Mouse (Mus musculus): Measurements from ENCODE around the gene Fam131b. TPM values are rescaled to one million over a fixed set of nuclear protein-coding genes. Genes with fewer than 3 reads are reported as not detected.

The Fam131b gene
- polyA plus RNA-seq (2011; ENCODE audit: insufficient read depth, insufficient read length, low read depth, missing spikeins), result 0.63 and 1.3 TPM in 2 replicates

DNA sequence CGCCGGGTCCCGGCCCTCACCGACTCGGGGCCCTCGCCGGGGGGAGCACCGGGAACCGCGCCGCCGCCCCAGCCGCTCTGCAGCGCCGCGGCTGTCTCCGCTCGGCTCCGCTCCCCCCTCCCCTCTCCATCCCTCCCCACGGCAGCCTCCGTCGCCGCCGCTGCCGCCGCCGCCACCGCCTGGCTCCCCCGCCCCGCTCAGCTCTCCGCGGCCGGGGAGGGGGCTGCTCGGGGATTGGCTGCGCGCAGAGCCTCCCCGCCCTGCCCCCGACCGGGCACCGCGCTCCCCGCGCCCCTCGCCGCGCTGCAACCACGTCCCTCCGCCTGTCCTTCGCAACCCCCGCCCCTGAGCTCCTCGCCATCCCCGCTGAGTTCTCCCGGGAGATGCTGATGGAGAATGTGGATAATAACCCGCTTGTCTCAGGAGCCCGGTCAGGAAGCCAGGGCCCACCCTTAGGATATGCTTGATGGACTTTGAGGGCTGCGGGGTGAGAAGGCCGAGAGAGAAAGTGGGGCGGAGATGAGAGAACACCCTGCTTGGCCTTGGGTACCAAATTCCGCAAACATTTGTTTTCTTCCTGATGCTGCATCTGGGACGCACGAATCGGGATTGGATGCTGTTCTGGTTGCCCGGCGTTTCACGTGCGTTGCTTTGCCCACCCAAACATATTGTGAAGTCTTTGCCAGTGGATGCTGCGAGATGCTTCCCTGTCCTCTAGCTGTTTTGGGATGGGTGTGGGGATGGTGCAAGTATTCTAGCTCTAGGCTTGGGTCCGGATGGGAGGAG, at the start of gene Fam131b:
TSS of gene Fam131b (minus strand) at position 162 of the 786 bp plus-strand sequence.
- H3K36me3 ChIP-seq (ENCODE audit: control insufficient read depth, insufficient read depth, low read length, poor library complexity, severe bottlenecking), result no peaks in the 10 kb centered on the region
- H3K27ac ChIP-seq (ENCODE audit: insufficient read depth, low read length), result no peak within 1 kb of the TSS
- TF ChIP-seq EP300 (IDR thresholded peaks at IDR 0.05; ENCODE audit: insufficient read depth, low read depth, low read length) (no peak), POLR2A (IDR thresholded peaks at IDR 0.05; ENCODE audit: insufficient read depth, low read length) (no peak), CTCF (IDR thresholded peaks at IDR 0.05; ENCODE audit: low read depth, low read length) (no peak)
- H3K9me3 ChIP-seq (replicated peaks; ENCODE audit: control insufficient read depth, insufficient read depth, low read length, poor library complexity, severe bottlenecking), result no peaks in the 10 kb centered on the region
- peaks cover 6% of the 10 kb centered on the region; the same call in 1 of the 2 replicates for H3K27me3 ChIP-seq (ENCODE audit: control insufficient read depth, insufficient read depth, low read length, poor library complexity, severe bottlenecking)
- H3K4me1 ChIP-seq (ENCODE audit: control insufficient read depth, insufficient read depth, low read length), result no peaks in the 10 kb centered on the region
- peak within 1 kb of the TSS; percentile 26 for H3K9ac ChIP-seq (ENCODE audit: low read depth, poor library complexity, severe bottlenecking)
- H3K4me3 ChIP-seq (ENCODE audit: low read depth, low read length), result peak within 1 kb of the TSS; percentile 89

DNA sequence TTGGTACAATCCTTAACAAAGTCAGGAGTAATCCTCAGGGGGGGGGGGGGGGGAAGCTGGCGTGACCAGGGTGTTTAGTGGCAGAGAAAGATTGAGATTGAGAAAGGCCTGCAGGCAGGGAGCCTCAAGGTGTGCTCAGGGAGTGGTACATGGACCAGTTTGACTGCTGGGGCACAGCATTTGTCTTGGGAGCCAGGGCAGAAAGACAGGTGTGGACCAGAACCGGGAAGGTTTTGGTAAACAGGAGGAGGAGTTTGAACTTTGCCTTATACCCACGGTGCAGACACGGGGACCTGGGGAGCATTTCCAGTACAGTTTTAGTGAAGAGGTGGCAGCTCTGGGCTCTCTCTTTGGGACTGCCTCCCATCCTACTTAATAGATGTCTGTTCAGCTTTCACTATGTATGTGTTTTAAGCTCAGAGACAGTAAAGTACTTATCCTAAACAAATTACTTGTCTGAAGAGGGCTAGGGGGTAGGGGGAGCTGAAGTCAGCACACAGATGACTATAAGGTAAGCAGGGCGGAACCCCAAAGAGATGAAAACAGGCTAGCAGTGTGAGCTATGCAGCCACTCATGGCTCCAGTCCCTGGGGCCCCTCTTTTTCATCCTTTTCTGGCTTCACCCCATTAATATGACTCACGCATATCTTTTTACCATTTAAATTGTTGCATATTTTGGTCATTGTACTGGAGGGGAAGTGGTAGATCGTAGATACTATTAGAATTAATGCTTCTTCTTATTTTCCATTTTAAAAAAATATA, 49.4 kb upstream of the Fam131b start:
- no peaks in the 10 kb centered on the region for H3K36me3 ChIP-seq (ENCODE audit: control insufficient read depth, insufficient read depth, low read length, poor library complexity, severe bottlenecking)
- no peaks in the 10 kb centered on the region for H3K9me3 ChIP-seq (replicated peaks; ENCODE audit: control insufficient read depth, insufficient read depth, low read length, poor library complexity, severe bottlenecking)
- H3K27ac ChIP-seq (ENCODE audit: insufficient read depth, low read length), result no peak overlapping the region
- no peaks in the 10 kb centered on the region; the same call in none of the 2 replicates for H3K27me3 ChIP-seq (ENCODE audit: control insufficient read depth, insufficient read depth, low read length, poor library complexity, severe bottlenecking)
- H3K4me1 ChIP-seq (ENCODE audit: control insufficient read depth, insufficient read depth, low read length), result no peaks in the 10 kb centered on the region
- TF ChIP-seq POLR2A (IDR thresholded peaks at IDR 0.05; ENCODE audit: insufficient read depth, low read length) (no peak), CTCF (IDR thresholded peaks at IDR 0.05; ENCODE audit: low read depth, low read length) (no peak), EP300 (IDR thresholded peaks at IDR 0.05; ENCODE audit: insufficient read depth, low read depth, low read length) (no peak)
- H3K9ac ChIP-seq (ENCODE audit: low read depth, poor library complexity, severe bottlenecking), result peak overlapping the region; percentile 53; the same call in 1 of the 2 replicates
- peak overlapping the region; percentile 37 for H3K4me3 ChIP-seq (ENCODE audit: low read depth, low read length)

DNA sequence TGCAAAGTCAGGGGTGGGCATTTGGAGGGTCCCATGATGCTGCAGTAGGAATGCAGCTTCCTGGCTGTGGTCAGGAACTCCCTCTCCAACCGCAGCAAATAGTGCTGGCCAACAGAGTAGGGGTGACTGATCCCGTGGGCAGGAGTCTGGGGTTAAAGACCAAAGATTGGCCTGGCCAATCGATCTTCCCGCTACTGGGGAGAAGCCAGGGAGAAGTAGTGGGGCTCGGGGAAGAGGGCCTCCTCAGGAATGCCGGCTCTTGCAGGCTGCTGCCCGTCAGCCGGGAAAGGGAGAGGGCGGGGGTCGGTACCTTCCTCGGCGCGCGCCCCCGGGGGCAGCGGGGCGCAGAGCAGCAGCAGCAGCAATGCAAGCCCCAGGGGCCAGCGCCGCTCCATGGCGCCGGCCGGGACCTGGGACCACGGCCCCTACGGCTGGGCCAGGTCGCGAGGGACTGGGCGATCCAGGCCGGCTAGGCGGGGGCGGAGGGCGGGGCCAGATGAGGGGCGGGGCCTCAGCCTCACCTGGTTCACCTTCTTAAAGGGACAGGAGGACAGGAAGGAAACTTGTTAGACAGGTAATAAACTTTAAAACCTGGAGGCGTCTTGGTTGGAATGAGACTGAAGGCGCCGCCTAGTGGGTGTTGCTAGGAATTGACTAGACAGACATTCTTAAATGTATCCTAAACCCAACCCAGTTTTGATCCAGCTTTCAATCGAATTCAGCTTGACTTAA, 48.5 kb upstream of the Fam131b start, which contains the start of gene Epha1:
TSS of gene Epha1 (minus strand) at position 453 of the 732 bp plus-strand sequence.
- Histone ChIP-seq H3K9ac (ENCODE audit: low read depth, poor library complexity, severe bottlenecking) (peak within 1 kb of the TSS; percentile 65), H3K27ac (ENCODE audit: insufficient read depth, low read length) (no peak within 1 kb of the TSS), H3K4me1 (ENCODE audit: control insufficient read depth, insufficient read depth, low read length) (no peaks in the 10 kb centered on the region), H3K4me3 (ENCODE audit: low read depth, low read length) (peak within 1 kb of the TSS; percentile 64), H3K27me3 (ENCODE audit: control insufficient read depth, insufficient read depth, low read length, poor library complexity, severe bottlenecking) (no peaks in the 10 kb centered on the region), H3K9me3 (replicated peaks; ENCODE audit: control insufficient read depth, insufficient read depth, low read length, poor library complexity, severe bottlenecking) (no peaks in the 10 kb centered on the region), H3K36me3 (ENCODE audit: control insufficient read depth, insufficient read depth, low read length, poor library complexity, severe bottlenecking) (no peaks in the 10 kb centered on the region)
- TF ChIP-seq CTCF (IDR thresholded peaks at IDR 0.05; ENCODE audit: low read depth, low read length) (no peak), POLR2A (IDR thresholded peaks at IDR 0.05; ENCODE audit: insufficient read depth, low read length) (no peak), EP300 (IDR thresholded peaks at IDR 0.05; ENCODE audit: insufficient read depth, low read depth, low read length) (no peak)

DNA sequence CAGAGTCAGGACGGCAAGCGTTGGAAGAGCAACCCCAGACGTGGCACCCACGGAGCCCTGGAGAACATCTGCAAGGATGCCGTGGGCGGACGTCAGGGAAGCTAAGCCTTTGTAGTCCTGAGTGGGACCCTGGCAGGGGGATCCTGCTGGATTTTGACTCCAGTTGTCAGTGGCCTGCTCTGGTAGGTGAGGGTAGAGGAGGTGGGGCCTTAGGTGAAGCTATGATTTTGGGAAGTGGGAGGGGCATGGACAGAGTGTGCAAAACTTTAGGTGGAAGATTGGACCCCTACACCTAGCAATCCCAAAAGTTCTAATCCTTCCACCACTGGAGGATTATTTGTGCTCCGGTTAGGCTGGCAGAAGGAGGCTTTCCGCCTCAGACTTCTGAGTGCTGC, 48.0 kb upstream of the Fam131b start:
- TF ChIP-seq CTCF (IDR thresholded peaks at IDR 0.05; ENCODE audit: low read depth, low read length), result no peak
- TF ChIP-seq POLR2A (IDR thresholded peaks at IDR 0.05; ENCODE audit: insufficient read depth, low read length), result no peak
- no peak for TF ChIP-seq EP300 (IDR thresholded peaks at IDR 0.05; ENCODE audit: insufficient read depth, low read depth, low read length)
- H3K4me3 ChIP-seq (ENCODE audit: low read depth, low read length), result peak overlapping the region; percentile 64
- no peaks in the 10 kb centered on the region for H3K4me1 ChIP-seq (ENCODE audit: control insufficient read depth, insufficient read depth, low read length)
- no peaks in the 10 kb centered on the region for H3K27me3 ChIP-seq (ENCODE audit: control insufficient read depth, insufficient read depth, low read length, poor library complexity, severe bottlenecking)
- no peaks in the 10 kb centered on the region for H3K36me3 ChIP-seq (ENCODE audit: control insufficient read depth, insufficient read depth, low read length, poor library complexity, severe bottlenecking)
- H3K9me3 ChIP-seq (replicated peaks; ENCODE audit: control insufficient read depth, insufficient read depth, low read length, poor library complexity, severe bottlenecking), result no peaks in the 10 kb centered on the region
- no peak overlapping the region for H3K27ac ChIP-seq (ENCODE audit: insufficient read depth, low read length)
- peak overlapping the region; percentile 65 for H3K9ac ChIP-seq (ENCODE audit: low read depth, poor library complexity, severe bottlenecking)

DNA sequence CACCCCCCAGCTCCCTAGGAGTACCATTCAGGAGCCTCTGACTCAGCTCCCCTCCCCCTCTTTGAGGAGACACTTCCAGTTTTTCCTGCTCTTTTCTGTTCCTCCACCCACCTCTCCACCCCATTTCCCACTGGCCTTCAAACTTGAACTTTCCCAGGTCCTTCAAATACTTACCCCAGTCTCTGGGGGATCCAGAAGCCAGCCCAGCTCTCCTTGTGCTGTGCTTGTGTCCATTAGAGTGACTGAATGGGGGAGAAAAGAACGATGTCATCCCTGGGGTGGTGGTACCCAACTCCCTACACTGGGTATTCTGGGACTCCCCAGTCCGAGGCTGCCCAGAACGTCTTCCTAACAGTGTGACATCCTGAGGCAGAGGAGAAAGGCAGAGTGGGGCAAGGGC, 47.6 kb upstream of the Fam131b start:
- Histone ChIP-seq H3K27ac (ENCODE audit: insufficient read depth, low read length) (no peak overlapping the region), H3K9ac (ENCODE audit: low read depth, poor library complexity, severe bottlenecking) (no peak overlapping the region), H3K36me3 (ENCODE audit: control insufficient read depth, insufficient read depth, low read length, poor library complexity, severe bottlenecking) (no peaks in the 10 kb centered on the region), H3K4me3 (ENCODE audit: low read depth, low read length) (peak overlapping the region; percentile 64), H3K4me1 (ENCODE audit: control insufficient read depth, insufficient read depth, low read length) (no peaks in the 10 kb centered on the region), H3K9me3 (replicated peaks; ENCODE audit: control insufficient read depth, insufficient read depth, low read length, poor library complexity, severe bottlenecking) (no peaks in the 10 kb centered on the region), H3K27me3 (ENCODE audit: control insufficient read depth, insufficient read depth, low read length, poor library complexity, severe bottlenecking) (no peaks in the 10 kb centered on the region)
- TF ChIP-seq POLR2A (IDR thresholded peaks at IDR 0.05; ENCODE audit: insufficient read depth, low read length) (no peak), EP300 (IDR thresholded peaks at IDR 0.05; ENCODE audit: insufficient read depth, low read depth, low read length) (no peak), CTCF (IDR thresholded peaks at IDR 0.05; ENCODE audit: low read depth, low read length) (no peak)
